Mouse (Mus musculus) heart, adult 2 months (tissue): ENCODE measurements around the gene Col4a3bp. TPM values are rescaled to one million over a fixed set of nuclear protein-coding genes. Genes with fewer than 3 reads are reported as not detected.

Source experiments
- DNase-seq, 2 experiments: peaks; one replicate each; pipeline ENCODE4 v3.0.0; 2021
- H3K27ac ChIP-seq: fragments of 200-600 bp; 2 replicates; pipeline ENCODE4 v1.8.1; 2022
- H3K27me3 ChIP-seq: fragments of 200-500 bp; 2 replicates; pipeline ENCODE4 v1.6.1; 2012; ENCODE audit warnings: mild to moderate bottlenecking, low read length, inconsistent platforms, mixed read lengths; ENCODE audit not compliant: control insufficient read depth, insufficient read depth
- H3K36me3 ChIP-seq: fragments of 200-500 bp; 2 replicates; pipeline ENCODE4 v1.6.1; 2012; ENCODE audit warnings: low read length, inconsistent platforms; ENCODE audit not compliant: control insufficient read depth, insufficient read depth
- H3K4me1 ChIP-seq: fragments of 200-500 bp; 2 replicates; pipeline ENCODE4 v1.6.1; 2011; ENCODE audit warnings: low read length; ENCODE audit not compliant: control insufficient read depth, insufficient read depth
- H3K4me3 ChIP-seq: fragments of 200-600 bp; 2 replicates; pipeline ENCODE4 v1.8.1; 2022
- H3K79me2 ChIP-seq: fragments of 200-500 bp; replicated peaks from 2 replicates; pipeline ENCODE4 v1.6.1; 2012; ENCODE audit warnings: mild to moderate bottlenecking, inconsistent platforms, low read length, moderate library complexity, mixed read lengths; ENCODE audit not compliant: control insufficient read depth, insufficient read depth
- H3K9ac ChIP-seq: fragments of 200-500 bp; 2 replicates; pipeline ENCODE4 v1.6.1; 2012; ENCODE audit warnings: low read depth, mild to moderate bottlenecking, control low read depth, inconsistent platforms, low read length, mixed read lengths
- CTCF ChIP-seq: fragments of 200-600 bp; IDR thresholded peaks from 2 replicates; pipeline ENCODE4 v1.8.1; 2022; ENCODE audit warnings: antibody characterized with exemption, mild to moderate bottlenecking, moderate library complexity
- EP300 ChIP-seq: fragments of 200-500 bp; IDR thresholded peaks from 2 replicates; pipeline ENCODE4 v1.6.1; 2011; ENCODE audit warnings: low read depth, low read length, control low read depth; ENCODE audit not compliant: insufficient read depth
- POLR2A ChIP-seq: fragments of 200-500 bp; IDR thresholded peaks from 2 replicates; pipeline ENCODE4 v1.6.1; 2011; ENCODE audit warnings: mild to moderate bottlenecking, low read depth, low read length, control low read depth; ENCODE audit not compliant: insufficient read depth
- WGBS: fragments of 180-500 bp; shearing (Covaris S2); methylation state at CpG from one replicate; pipeline ENCODE4 v1.1.7; 2018; 5-methylcytosine and 5-hydroxymethylcytosine counted together
- intact Hi-C: fragments of 180-260 bp; cut with DNase I; formaldehyde crosslinking; loops from one replicate; pipeline ENCODE4 v1.15.1; 2025
- polyA plus RNA-seq: library from polyadenylated mRNA; depleted of rRNA; stranded (reverse); fragments of >200 nt; gene quantifications from 2 replicates; pipeline ENCODE4 v1.2.3, GENCODE M21; 2012
- total RNA-seq, 2 experiments: library from RNA; stranded (reverse); gene quantifications; 2 replicates each; pipeline ENCODE4 v1.2.3; 2021

The Col4a3bp gene
- total and polyA plus RNA-seq, 3 experiments: 7.1 to 39.8 (median 33.3) TPM

GRCm38 (mm10) chr13:96521294-96521693 lies 21.1 kb upstream of the Col4a3bp start:
- intact Hi-C loops: no loop called here

GRCm38 (mm10) chr13:96527022-96527421 lies 15.4 kb upstream of the Col4a3bp start:
- 58% methylated on average over 3 of the region's 3 CpGs for WGBS

More at GRCm38 (mm10) chr13:96521294-96521693, 21.1 kb upstream of the Col4a3bp start:
- no peak for DNase-seq
- H3K4me3 ChIP-seq: no peak overlapping the region
- 90% methylated on average over 3 of the region's 3 CpGs for WGBS
- H3K36me3 ChIP-seq: no peaks in the 10 kb centered on the region
- H3K27ac ChIP-seq: no peak overlapping the region
- H3K9ac ChIP-seq: no peak overlapping the region
- no peaks in the 10 kb centered on the region for H3K4me1 ChIP-seq
- no peaks in the 10 kb centered on the region for H3K79me2 ChIP-seq
- TF ChIP-seq EP300 (no peak), CTCF (no peak), POLR2A (no peak)
- H3K27me3 ChIP-seq: no peaks in the 10 kb centered on the region

GRCm38 (mm10) chr13:96527856-96528255 lies 14.6 kb upstream of the Col4a3bp start:
- Histone ChIP-seq H3K79me2 (0 out of 2 replicates have a peak, but pooled peaks cover 2% of the 10 kb centered on the region), H3K4me1 (peaks cover 4% of the 10 kb centered on the region), H3K9ac (no peak overlapping the region), H3K4me3 (no peak overlapping the region), H3K27me3 (no peaks in the 10 kb centered on the region), H3K36me3 (no peaks in the 10 kb centered on the region; the same call in 1 of the 2 replicates), H3K27ac (no peak overlapping the region)
- DNase-seq: no peak
- 78% methylated on average over 11 of the region's 11 CpGs for WGBS
- intact Hi-C loops: no loop called here
- TF ChIP-seq POLR2A (no peak), EP300 (no peak), CTCF (no peak)

More at GRCm38 (mm10) chr13:96527022-96527421, 15.4 kb upstream of the Col4a3bp start:
- no peak for DNase-seq
- peaks cover 2% of the 10 kb centered on the region for H3K4me1 ChIP-seq
- intact Hi-C loops: no loop called here
- 0 out of 2 replicates have a peak, but pooled peaks cover 1% of the 10 kb centered on the region for H3K79me2 ChIP-seq
- H3K27me3 ChIP-seq: no peaks in the 10 kb centered on the region
- no peak for TF ChIP-seq EP300
- no peak for TF ChIP-seq CTCF
- no peak for TF ChIP-seq POLR2A
- H3K36me3 ChIP-seq: no peaks in the 10 kb centered on the region; the same call in 1 of the 2 replicates
- no peak overlapping the region for H3K9ac ChIP-seq
- no peak overlapping the region for H3K27ac ChIP-seq
- no peak overlapping the region for H3K4me3 ChIP-seq

GRCm38 (mm10) chr13:96528776-96529175 lies 13.6 kb upstream of the Col4a3bp start:
- TF ChIP-seq CTCF (no peak), EP300 (no peak)
- 0 out of 2 replicates have a peak, but pooled peaks cover 2% of the 10 kb centered on the region for H3K79me2 ChIP-seq
- intact Hi-C loops: no loop called here

GRCm38 (mm10) chr13:96529542-96529941 lies 12.9 kb upstream of the Col4a3bp start:
- Histone ChIP-seq H3K36me3 (no peaks in the 10 kb centered on the region; the same call in 1 of the 2 replicates), H3K4me3 (no peak overlapping the region), H3K27me3 (no peaks in the 10 kb centered on the region), H3K27ac (no peak overlapping the region), H3K79me2 (0 out of 2 replicates have a peak, but pooled peaks cover 2% of the 10 kb centered on the region), H3K4me1 (peaks cover 5% of the 10 kb centered on the region), H3K9ac (no peak overlapping the region)
- TF ChIP-seq EP300: no peak
- TF ChIP-seq CTCF: no peak
- TF ChIP-seq POLR2A: no peak
- no peak for DNase-seq
- 93% methylated on average over 3 of the region's 3 CpGs for WGBS
- intact Hi-C loops: no loop called here

More at GRCm38 (mm10) chr13:96528776-96529175, 13.6 kb upstream of the Col4a3bp start:
- Histone ChIP-seq H3K27me3 (no peaks in the 10 kb centered on the region), H3K4me3 (no peak overlapping the region), H3K36me3 (no peaks in the 10 kb centered on the region; the same call in 1 of the 2 replicates), H3K27ac (no peak overlapping the region), H3K4me1 (peaks cover 5% of the 10 kb centered on the region), H3K9ac (no peak overlapping the region)
- DNase-seq: no peak
- WGBS: 90% methylated on average over 3 of the region's 3 CpGs

GRCm38 (mm10) chr13:96530064-96530463 lies 12.4 kb upstream of the Col4a3bp start:
- WGBS: 93% methylated on average over 9 of the region's 9 CpGs
- H3K36me3 ChIP-seq: no peaks in the 10 kb centered on the region; the same call in 1 of the 2 replicates
- no peak overlapping the region for H3K9ac ChIP-seq
- no peak for DNase-seq
- intact Hi-C loops: loop anchor here (10.0 kb wide), 1 partner anchor 145 kb away; the partner anchor contains the start of gene Hmgcr
- TF ChIP-seq POLR2A (no peak), CTCF (no peak), EP300 (no peak)
- no peaks in the 10 kb centered on the region for H3K27me3 ChIP-seq
- 0 out of 2 replicates have a peak, but pooled peaks cover 2% of the 10 kb centered on the region for H3K79me2 ChIP-seq
- H3K4me1 ChIP-seq: peaks cover 5% of the 10 kb centered on the region
- H3K4me3 ChIP-seq: no peak overlapping the region
- no peak overlapping the region for H3K27ac ChIP-seq
